Mouse (Mus musculus) left cerebral cortex, postnatal 36 days (tissue): ENCODE measurements at regions not wholly inside any gene's neighbourhood (a gene's known extent, or its start where the extent isn't known, plus 50 kb on each side); places are given as distances from the start of the nearest gene placed in this dataset.

ENCODE experiments used
- DNase-seq, 2 experiments: peaks; one replicate each; pipeline ENCODE4 v3.0.0; 2021 to 2022; ENCODE audit warnings: low spot score in 2 of 2, mixed read lengths in 1 of 2
- intact Hi-C: fragments of 180-260 bp; cut with DNase I; formaldehyde crosslinking; loops from one replicate; pipeline ENCODE4 v1.15.1; 2025

DNA sequence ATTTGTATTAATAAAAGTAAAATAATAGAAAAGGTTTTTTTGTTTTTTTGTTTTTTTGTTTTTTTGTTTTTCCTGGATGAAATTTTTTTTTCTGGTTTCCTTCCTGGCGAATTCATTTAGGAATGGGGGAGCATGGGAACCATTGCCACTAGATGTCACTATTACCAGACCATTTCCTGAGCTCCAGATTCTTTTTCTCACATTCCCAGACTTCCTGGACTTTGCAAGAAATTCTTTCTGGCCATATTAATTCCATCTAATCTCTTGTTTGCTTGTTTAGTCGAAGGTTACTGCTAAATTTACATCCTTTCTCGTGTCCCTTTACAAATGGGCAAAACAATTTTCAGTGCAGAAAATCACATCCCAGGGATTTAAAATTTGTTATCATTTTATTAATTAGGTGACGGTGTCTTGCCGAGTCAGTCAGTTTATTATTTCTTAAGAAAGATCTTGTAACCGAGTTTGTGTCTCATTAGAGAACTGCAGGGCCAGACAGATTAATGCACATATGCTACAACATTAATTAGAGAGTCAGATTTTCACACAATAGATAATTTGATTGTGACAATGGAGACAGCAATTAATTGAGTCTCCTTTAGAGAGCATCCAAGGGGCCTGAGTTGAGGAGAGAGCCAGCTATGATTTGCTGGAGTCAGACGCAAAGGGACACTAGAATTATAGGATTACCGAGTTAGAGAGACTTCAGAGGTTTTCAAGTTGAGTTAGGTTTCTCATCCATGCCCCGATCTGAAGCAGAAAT is 1702.5 kb upstream of the Tenm2 start:
- DNase-seq = no peak

More for the DNA sequence above, 1702.5 kb upstream of the Tenm2 start:
- intact Hi-C loops = loop anchor here (5.0 kb wide), 1 partner anchor 1209 kb away; no protein-coding TSS in a partner anchor
